Mouse (Mus musculus) forebrain, embryonic 16.5 days (tissue): ENCODE data around the gene Ints3. TPM values are rescaled to one million over a fixed set of nuclear protein-coding genes. Genes with fewer than 3 reads are reported as not detected.

Experiments used
- ATAC-seq: fragments of 200-750 bp; cut with Nextera tagmentation; 2 replicates; pipeline ENCODE4 v1.8.0; 2017; ENCODE audit warnings: mild to moderate bottlenecking, moderate library complexity
- H3K27ac ChIP-seq: fragments of 300-500 bp; sonication (generic); 2 replicates; pipeline ENCODE4 v1.5.1; 2014; ENCODE audit warnings: low read length, control low read depth
- H3K27me3 ChIP-seq: fragments of 300-500 bp; sonication (generic); replicated peaks from 2 replicates; pipeline ENCODE4 v1.6.1; 2014; ENCODE audit warnings: low read length; ENCODE audit not compliant: control insufficient read depth, insufficient read depth
- H3K36me3 ChIP-seq: fragments of 300-500 bp; sonication (generic); 2 replicates; pipeline ENCODE4 v1.6.1; 2014; ENCODE audit not compliant: control insufficient read depth, insufficient read depth
- H3K4me1 ChIP-seq: fragments of 300-500 bp; sonication (generic); replicated peaks from 2 replicates; pipeline ENCODE4 v1.6.1; 2014; ENCODE audit warnings: low read length; ENCODE audit not compliant: control insufficient read depth, insufficient read depth
- H3K4me2 ChIP-seq: fragments of 300-500 bp; sonication (generic); 2 replicates; pipeline ENCODE4 v1.6.1; 2014; ENCODE audit warnings: mild to moderate bottlenecking, low read length, control low read depth
- H3K4me3 ChIP-seq: fragments of 300-500 bp; sonication (generic); replicated peaks from 2 replicates; pipeline ENCODE4 v1.5.1; 2014; ENCODE audit warnings: mild to moderate bottlenecking, low read length, control low read depth
- H3K9ac ChIP-seq: fragments of 300-500 bp; sonication (generic); replicated peaks from 2 replicates; pipeline ENCODE4 v1.6.1; 2014; ENCODE audit warnings: low read depth, low read length, control low read depth
- H3K9me3 ChIP-seq: fragments of 300-500 bp; sonication (generic); 2 replicates; pipeline ENCODE4 v1.6.1; 2016; ENCODE audit warnings: low read length; ENCODE audit not compliant: control insufficient read depth
- WGBS: fragments of 180-500 bp; shearing (Covaris S2); extraction: QIAGEN DNeasy Blood & Tissue Kit; methylation state at CpG from one replicate; pipeline ENCODE4 v1.1.7; 2014; 5-methylcytosine and 5-hydroxymethylcytosine counted together
- polyA plus RNA-seq: library from polyadenylated mRNA; unstranded; fragments of >200 nt; fragmentation: Nextera tagmentation; extraction: Ambion mirVana; gene quantifications from 2 replicates; pipeline ENCODE4 v1.2.1, GENCODE M21; 2015

Gene Ints3
- polyA plus RNA-seq, 1 experiment from 2014 or later = 32.3 TPM

- peaks cover 10% of the 10 kb centered on the region for H3K4me1 ChIP-seq
- peak overlapping the region; percentile 72 for H3K4me2 ChIP-seq
- ATAC-seq = 0 out of 2 replicates have a peak, but pooled peaks have one; percentile 14
- 42% methylated on average over 7 of the region's 7 CpGs for WGBS
- H3K36me3 ChIP-seq = no peaks in the 10 kb centered on the region
- peak overlapping the region; percentile 78 for H3K27ac ChIP-seq
- H3K27me3 ChIP-seq = no peaks in the 10 kb centered on the region; the same call in 1 of the 2 replicates
- peak overlapping the region; percentile 60; the same call in 1 of the 2 replicates for H3K9ac ChIP-seq
- no peaks in the 10 kb centered on the region for H3K9me3 ChIP-seq
- peak overlapping the region; percentile 48 for H3K4me3 ChIP-seq
Measured at GRCm38 (mm10) chr3:90447123-90447494, 13.7 kb upstream of the Ints3 start.

GRCm38 (mm10) chr3:90446389-90447122, 13.1 kb upstream of the Ints3 start:
- Histone ChIP-seq H3K4me1 (peaks cover 10% of the 10 kb centered on the region), H3K27ac (peak overlapping the region; percentile 78), H3K4me2 (peak overlapping the region; percentile 72), H3K27me3 (no peaks in the 10 kb centered on the region), H3K9ac (peak overlapping the region; percentile 60), H3K9me3 (no peaks in the 10 kb centered on the region), H3K4me3 (peak overlapping the region; percentile 48), H3K36me3 (no peaks in the 10 kb centered on the region)
- WGBS = 0% methylated on average over 17 of the region's 17 CpGs
- peak; percentile 94 for ATAC-seq

GRCm38 (mm10) chr3:90445417-90446200, 12.2 kb upstream of the Ints3 start:
- H3K4me3 ChIP-seq = no peak overlapping the region
- H3K27ac ChIP-seq = no peak overlapping the region
- H3K9ac ChIP-seq = no peak overlapping the region
- no peaks in the 10 kb centered on the region for H3K27me3 ChIP-seq
- no peaks in the 10 kb centered on the region for H3K36me3 ChIP-seq
- no peak for ATAC-seq
- H3K4me2 ChIP-seq = peak overlapping the region; percentile 72
- peaks cover 10% of the 10 kb centered on the region for H3K4me1 ChIP-seq
- no peaks in the 10 kb centered on the region for H3K9me3 ChIP-seq
- WGBS = 69% methylated on average over 11 of the region's 11 CpGs

- Histone ChIP-seq H3K9ac (no peak overlapping the region), H3K4me3 (no peak overlapping the region), H3K36me3 (no peaks in the 10 kb centered on the region), H3K27ac (no peak overlapping the region), H3K4me2 (no peak overlapping the region), H3K9me3 (no peaks in the 10 kb centered on the region), H3K4me1 (peaks cover 10% of the 10 kb centered on the region), H3K27me3 (no peaks in the 10 kb centered on the region)
- ATAC-seq = no peak
- 83% methylated on average over 3 of the region's 3 CpGs for WGBS
Measured at GRCm38 (mm10) chr3:90443977-90444376, 10.6 kb upstream of the Ints3 start.

GRCm38 (mm10) chr3:90440756-90441155, 7.3 kb upstream of the Ints3 start:
- Histone ChIP-seq H3K36me3 (no peaks in the 10 kb centered on the region), H3K9me3 (no peaks in the 10 kb centered on the region), H3K27me3 (no peaks in the 10 kb centered on the region), H3K4me2 (no peak overlapping the region), H3K27ac (no peak overlapping the region), H3K4me1 (no peaks in the 10 kb centered on the region), H3K4me3 (no peak overlapping the region), H3K9ac (no peak overlapping the region)
- 80% methylated on average over 2 of the region's 2 CpGs for WGBS
- ATAC-seq = no peak

GRCm38 (mm10) chr3:90437131-90437530, 3.7 kb upstream of the Ints3 start:
- no peak overlapping the region for H3K27ac ChIP-seq
- peaks cover 11% of the 10 kb centered on the region for H3K4me1 ChIP-seq
- no peak overlapping the region for H3K9ac ChIP-seq
- H3K27me3 ChIP-seq = no peaks in the 10 kb centered on the region
- H3K4me2 ChIP-seq = no peak overlapping the region
- H3K9me3 ChIP-seq = no peaks in the 10 kb centered on the region
- WGBS = 79% methylated on average over 4 of the region's 4 CpGs
- H3K36me3 ChIP-seq = no peaks in the 10 kb centered on the region
- no peak for ATAC-seq
- no peak overlapping the region for H3K4me3 ChIP-seq

- Histone ChIP-seq H3K9ac (peak overlapping the region; percentile 48), H3K27me3 (no peaks in the 10 kb centered on the region), H3K36me3 (no peaks in the 10 kb centered on the region), H3K27ac (no peak overlapping the region), H3K4me2 (peak overlapping the region; percentile 75), H3K4me1 (peaks cover 26% of the 10 kb centered on the region), H3K4me3 (peak overlapping the region; percentile 82), H3K9me3 (no peaks in the 10 kb centered on the region)
- no peak for ATAC-seq
- 50% methylated on average over 11 of the region's 11 CpGs for WGBS
Measured at GRCm38 (mm10) chr3:90434073-90434730, 780 bp upstream of the Ints3 start.

GRCm38 (mm10) chr3:90432811-90433219, 607 bp downstream of the Ints3 start:
- H3K4me2 ChIP-seq = peak overlapping the region; percentile 78
- H3K9ac ChIP-seq = peak overlapping the region; percentile 91
- H3K4me1 ChIP-seq = peaks cover 26% of the 10 kb centered on the region
- H3K9me3 ChIP-seq = no peaks in the 10 kb centered on the region
- 0% methylated on average over 10 of the region's 12 CpGs for WGBS
- H3K27me3 ChIP-seq = no peaks in the 10 kb centered on the region
- H3K27ac ChIP-seq = peak overlapping the region; percentile 95
- no peaks in the 10 kb centered on the region for H3K36me3 ChIP-seq
- ATAC-seq = peak; percentile 11; the same call in 1 of the 2 replicates
- H3K4me3 ChIP-seq = peak overlapping the region; percentile 82

- no peak for ATAC-seq
- H3K27ac ChIP-seq = no peak overlapping the region
- 7% methylated on average over 2 of the region's 2 CpGs for WGBS
Measured at GRCm38 (mm10) chr3:90432348-90432747, 1.1 kb downstream of the Ints3 start.

More at GRCm38 (mm10) chr3:90432348-90432747, 1.1 kb downstream of the Ints3 start:
- H3K9me3 ChIP-seq = no peaks in the 10 kb centered on the region
- H3K4me2 ChIP-seq = peak overlapping the region; percentile 78
- H3K4me3 ChIP-seq = peak overlapping the region; percentile 82
- peak overlapping the region; percentile 91 for H3K9ac ChIP-seq
- no peaks in the 10 kb centered on the region for H3K36me3 ChIP-seq
- no peaks in the 10 kb centered on the region for H3K27me3 ChIP-seq
- peaks cover 26% of the 10 kb centered on the region for H3K4me1 ChIP-seq
